Mouse (Mus musculus): ENCODE data around the gene Ralgapa1. TPM values are rescaled to one million over a fixed set of nuclear protein-coding genes. Genes with fewer than 3 reads are reported as not detected.
"Not testable (repeated sequence)": the region's sequence is repeated elsewhere in the genome, so short reads cannot be mapped to it uniquely, and the experiment has no call there.

Gene Ralgapa1
- polyA plus RNA-seq, 1 experiment = 3.6 TPM

- Histone ChIP-seq H3K27me3 (ENCODE audit: control insufficient read depth, insufficient read depth, insufficient read length) (no peaks in the 10 kb centered on the region), H3K79me3 (ENCODE audit: low read depth) (no peaks in the 10 kb centered on the region), H3K36me3 (ENCODE audit: control insufficient read depth, insufficient read depth) (peaks cover 3% of the 10 kb centered on the region), H3K79me2 (ENCODE audit: control insufficient read depth, insufficient read depth) (no peaks in the 10 kb centered on the region), H3ac (ENCODE audit: control insufficient read depth, insufficient read length, low read depth) (no peak overlapping the region), H3K4me3 (ENCODE audit: insufficient read depth, poor library complexity, severe bottlenecking) (no peak overlapping the region)
- no peak for TF ChIP-seq MAX (IDR thresholded peaks at IDR 0.05)
- TF ChIP-seq USF1 (IDR thresholded peaks at IDR 0.05; ENCODE audit: low read depth) = no peak
- no peak for TF ChIP-seq CEBPB (IDR thresholded peaks at IDR 0.05; ENCODE audit: low read depth)
- TF ChIP-seq MYOD1 (IDR thresholded peaks at IDR 0.05; ENCODE audit: control insufficient read depth, insufficient read length, low read depth) = no peak
- TF ChIP-seq FOSL1 (IDR thresholded peaks at IDR 0.05; ENCODE audit: insufficient read depth, low read length, poor library complexity, severe bottlenecking) = no peak
- TF ChIP-seq CTCF (IDR thresholded peaks at IDR 0.05; ENCODE audit: control insufficient read depth, insufficient read depth, insufficient read length) = no peak
- TF ChIP-seq MYOG (IDR thresholded peaks at IDR 0.05; ENCODE audit: control insufficient read depth, extremely low read depth, insufficient read length) = no peak
Observed at GRCm38 (mm10) chr12:55777356-55777755, 43.6 kb downstream of the Ralgapa1 start.

DNA sequence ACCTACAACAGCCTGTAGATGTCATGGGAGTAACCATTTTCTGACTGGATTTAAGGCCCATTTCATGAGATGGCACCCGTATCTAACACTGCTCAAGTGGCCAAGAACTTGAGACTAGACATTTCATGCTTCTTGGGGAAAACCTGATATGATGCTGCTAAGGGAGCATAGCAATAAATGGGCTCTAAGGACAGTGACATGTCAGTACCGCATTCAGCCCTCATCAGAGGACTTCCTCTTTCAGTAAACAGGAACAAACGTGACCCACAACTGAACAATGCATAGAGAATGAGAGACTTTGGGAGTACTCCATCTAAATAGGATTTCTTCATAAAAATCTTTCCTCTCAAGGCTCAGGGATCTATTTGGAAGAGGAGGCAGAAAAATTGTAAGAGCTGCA, 46.7 kb downstream of the Ralgapa1 start:
- Histone ChIP-seq H3K36me3 (ENCODE audit: control insufficient read depth, insufficient read depth) (peaks cover 13% of the 10 kb centered on the region), H3K79me2 (ENCODE audit: control insufficient read depth, insufficient read depth) (no peaks in the 10 kb centered on the region), H3ac (ENCODE audit: control insufficient read depth, insufficient read length, low read depth) (no peak overlapping the region), H3K79me3 (ENCODE audit: low read depth) (peaks cover 2% of the 10 kb centered on the region), H3K27me3 (ENCODE audit: control insufficient read depth, insufficient read depth, insufficient read length) (no peaks in the 10 kb centered on the region), H3K4me3 (ENCODE audit: insufficient read depth, poor library complexity, severe bottlenecking) (no peak overlapping the region)
- no peak for TF ChIP-seq CEBPB (IDR thresholded peaks at IDR 0.05; ENCODE audit: low read depth)
- TF ChIP-seq CTCF (IDR thresholded peaks at IDR 0.05; ENCODE audit: control insufficient read depth, insufficient read depth, insufficient read length) = no peak

GRCm38 (mm10) chr12:55720319-55720718, 100.6 kb downstream of the Ralgapa1 start:
- no peaks in the 10 kb centered on the region for H3K27me3 ChIP-seq (ENCODE audit: control insufficient read depth, insufficient read depth, insufficient read length)
- no peak overlapping the region for H3K4me3 ChIP-seq (ENCODE audit: insufficient read depth, poor library complexity, severe bottlenecking)
- H3K79me3 ChIP-seq (ENCODE audit: low read depth) = no peaks in the 10 kb centered on the region
- no peak overlapping the region for H3ac ChIP-seq (ENCODE audit: control insufficient read depth, insufficient read length, low read depth)
- peaks cover 37% of the 10 kb centered on the region for H3K36me3 ChIP-seq (ENCODE audit: control insufficient read depth, insufficient read depth)
- no peak for TF ChIP-seq CEBPB (IDR thresholded peaks at IDR 0.05; ENCODE audit: low read depth)
- no peaks in the 10 kb centered on the region for H3K79me2 ChIP-seq (ENCODE audit: control insufficient read depth, insufficient read depth)

DNA sequence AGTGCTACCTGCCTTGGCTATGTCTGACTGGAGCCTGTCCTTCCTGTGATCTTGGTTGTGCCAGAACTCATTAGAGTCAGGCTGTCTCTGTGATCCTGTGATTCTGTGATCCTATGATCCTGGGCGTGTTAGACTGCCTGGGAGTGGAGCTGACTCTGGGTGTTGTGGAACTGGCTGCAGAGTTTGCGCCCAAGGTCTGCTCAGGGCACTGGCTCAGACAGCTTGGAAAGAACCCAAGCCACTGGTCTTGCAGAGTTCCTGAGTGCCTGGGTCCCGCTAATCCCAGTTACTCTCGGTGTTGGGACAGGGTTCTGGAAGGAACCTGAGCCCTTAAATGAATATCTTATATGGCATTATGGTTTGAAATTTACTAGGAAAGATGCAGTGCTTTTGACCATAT, 115.1 kb downstream of the Ralgapa1 start:
- no peak overlapping the region for H3ac ChIP-seq (ENCODE audit: control insufficient read depth, insufficient read length, low read depth)
- H3K36me3 ChIP-seq (ENCODE audit: control insufficient read depth, insufficient read depth) = peaks cover 28% of the 10 kb centered on the region
- no peak overlapping the region for H3K4me3 ChIP-seq (ENCODE audit: insufficient read depth, poor library complexity, severe bottlenecking)
- no peak for TF ChIP-seq FOSL1 (IDR thresholded peaks at IDR 0.05; ENCODE audit: insufficient read depth, low read length, poor library complexity, severe bottlenecking)
- TF ChIP-seq CEBPB (IDR thresholded peaks at IDR 0.05; ENCODE audit: low read depth) = no peak
- no peak for TF ChIP-seq MAX (IDR thresholded peaks at IDR 0.05)
- no peak for TF ChIP-seq USF1 (IDR thresholded peaks at IDR 0.05; ENCODE audit: low read depth)
- no peak for TF ChIP-seq MYOG (IDR thresholded peaks at IDR 0.05; ENCODE audit: control insufficient read depth, extremely low read depth, insufficient read length)
- TF ChIP-seq MYOD1 (IDR thresholded peaks at IDR 0.05; ENCODE audit: control insufficient read depth, insufficient read length, low read depth) = no peak
- TF ChIP-seq CTCF (IDR thresholded peaks at IDR 0.05; ENCODE audit: control insufficient read depth, insufficient read depth, insufficient read length) = no peak
- H3K79me3 ChIP-seq (ENCODE audit: low read depth) = no peaks in the 10 kb centered on the region
- H3K27me3 ChIP-seq (ENCODE audit: control insufficient read depth, insufficient read depth, insufficient read length) = no peaks in the 10 kb centered on the region
- H3K79me2 ChIP-seq (ENCODE audit: control insufficient read depth, insufficient read depth) = no peaks in the 10 kb centered on the region

DNA sequence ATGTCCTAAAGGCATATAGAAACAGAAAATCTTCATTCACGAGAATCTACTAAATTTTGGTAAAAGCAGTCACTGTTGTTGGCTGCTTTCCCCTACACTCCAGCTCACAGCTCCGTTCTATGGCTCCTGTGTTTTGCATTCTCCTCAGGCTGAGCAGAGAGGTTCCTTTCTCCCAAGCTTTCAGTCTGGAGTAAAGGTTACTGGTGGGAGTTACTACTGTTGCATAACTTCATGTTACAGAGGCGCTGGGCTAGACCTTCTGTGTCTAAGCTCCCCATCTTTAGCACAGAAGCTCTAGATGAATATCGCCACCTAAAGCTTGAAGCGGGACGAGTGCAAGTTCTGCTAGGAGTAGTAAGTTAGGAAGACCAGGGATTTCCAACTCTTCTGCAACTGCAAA, 154.3 kb downstream of the Ralgapa1 start:
- H3K79me3 ChIP-seq (ENCODE audit: low read depth) = no peaks in the 10 kb centered on the region

GRCm38 (mm10) chr12:55663194-55663593, 157.8 kb downstream of the Ralgapa1 start:
- not testable (repeated sequence) for H3K36me3 ChIP-seq (ENCODE audit: control insufficient read depth, insufficient read depth); H3ac ChIP-seq (ENCODE audit: control insufficient read depth, insufficient read length, low read depth); H3K79me2 ChIP-seq (ENCODE audit: control insufficient read depth, insufficient read depth); H3K79me3 ChIP-seq (ENCODE audit: low read depth); H3K4me3 ChIP-seq (ENCODE audit: insufficient read depth, poor library complexity, severe bottlenecking); H3K27me3 ChIP-seq (ENCODE audit: control insufficient read depth, insufficient read depth, insufficient read length)

More for the DNA sequence above, 154.3 kb downstream of the Ralgapa1 start:
- no peak overlapping the region for H3ac ChIP-seq (ENCODE audit: control insufficient read depth, insufficient read length, low read depth)
- H3K36me3 ChIP-seq (ENCODE audit: control insufficient read depth, insufficient read depth) = peaks cover 11% of the 10 kb centered on the region
- TF ChIP-seq MYOG (IDR thresholded peaks at IDR 0.05; ENCODE audit: control insufficient read depth, extremely low read depth, insufficient read length) (no peak), MAX (IDR thresholded peaks at IDR 0.05) (no peak), CEBPB (IDR thresholded peaks at IDR 0.05; ENCODE audit: low read depth) (no peak), USF1 (IDR thresholded peaks at IDR 0.05; ENCODE audit: low read depth) (no peak), CTCF (IDR thresholded peaks at IDR 0.05; ENCODE audit: control insufficient read depth, insufficient read depth, insufficient read length) (no peak)
- no peaks in the 10 kb centered on the region for H3K27me3 ChIP-seq (ENCODE audit: control insufficient read depth, insufficient read depth, insufficient read length)
- H3K4me3 ChIP-seq (ENCODE audit: insufficient read depth, poor library complexity, severe bottlenecking) = no peak overlapping the region
- no peaks in the 10 kb centered on the region for H3K79me2 ChIP-seq (ENCODE audit: control insufficient read depth, insufficient read depth)

Data from C2C12 (cell line).